Mouse (Mus musculus) MEL (cell line): ENCODE measurements around the gene Nup155. TPM values are rescaled to one million over a fixed set of nuclear protein-coding genes. Genes with fewer than 3 reads are reported as not detected.

ENCODE experiments used
- DNase-seq: peaks from one replicate; pipeline ENCODE4 v3.0.0; 2011; ENCODE audit warnings: low read depth, low spot score
- H3K27ac ChIP-seq: 2 replicates; pipeline ENCODE4 v1.5.1; 2012; ENCODE audit warnings: low read depth, mild to moderate bottlenecking, control low read depth, low read length, moderate library complexity; ENCODE audit not compliant: control insufficient read depth
- H3K27me3 ChIP-seq, 2 experiments: fragments of 150-350 bp in 1 of 2; sonication (generic) in 1 of 2; 2 replicates each; pipeline ENCODE4 v1.6.1; 2012; ENCODE audit warnings: low read length in 2 of 2, mild to moderate bottlenecking in 2 of 2, improper control_type of control experiment in 1 of 2, moderate library complexity in 1 of 2; ENCODE audit not compliant: insufficient read depth in 2 of 2, control insufficient read depth in 1 of 2
- H3K36me3 ChIP-seq, 2 experiments: 2 replicates each; pipeline ENCODE4 v1.6.1; 2012 to 2014; ENCODE audit warnings: low read length in 2 of 2, improper control_type of control experiment in 1 of 2, inconsistent platforms in 1 of 2, mild to moderate bottlenecking in 1 of 2; ENCODE audit not compliant: insufficient read depth in 2 of 2, control insufficient read depth in 1 of 2
- H3K4me1 ChIP-seq, 2 experiments: fragments of 150-350 bp in 1 of 2; sonication (generic) in 1 of 2; 2 replicates each; pipeline ENCODE4 v1.6.1; 2012; ENCODE audit warnings: low read length in 2 of 2, improper control_type of control experiment in 1 of 2, mild to moderate bottlenecking in 1 of 2; ENCODE audit not compliant: insufficient read depth in 2 of 2, control insufficient read depth in 1 of 2
- H3K4me3 ChIP-seq, 2 experiments: fragments of 150-350 bp in 1 of 2; sonication (generic) in 1 of 2; 2 replicates each; pipeline ENCODE4 v1.5.1; 2012; ENCODE audit warnings: low read depth in 2 of 2, low read length in 2 of 2, mild to moderate bottlenecking in 2 of 2, moderate library complexity in 2 of 2, control low read depth in 1 of 2, improper control_type of control experiment in 1 of 2; ENCODE audit not compliant: control insufficient read depth in 1 of 2, insufficient read depth in 1 of 2
- H3K79me2 ChIP-seq: 2 replicates; pipeline ENCODE4 v1.6.1; 2012; ENCODE audit warnings: mild to moderate bottlenecking, low read length, moderate library complexity; ENCODE audit not compliant: control insufficient read depth, poor library complexity, insufficient read depth
- H3K9ac ChIP-seq: 2 replicates; pipeline ENCODE4 v1.6.1; 2012; ENCODE audit warnings: low read depth, mild to moderate bottlenecking, control low read depth, low read length, moderate library complexity; ENCODE audit not compliant: control insufficient read depth, poor library complexity, severe bottlenecking
- H3K9me3 ChIP-seq: fragments of 150-350 bp; sonication (generic); replicated peaks from 2 replicates; pipeline ENCODE4 v1.6.1; 2012; ENCODE audit warnings: mild to moderate bottlenecking, low read length, improper control_type of control experiment, moderate library complexity; ENCODE audit not compliant: insufficient read depth
- BHLHE40 ChIP-seq: IDR thresholded peaks from 2 replicates; pipeline ENCODE4 v1.6.1; 2012; ENCODE audit warnings: low read depth, mild to moderate bottlenecking, inconsistent platforms, low read length, improper control_type of control experiment, borderline replicate concordance
- CHD1 ChIP-seq: IDR thresholded peaks from 2 replicates; pipeline ENCODE4 v1.6.1; 2012; ENCODE audit warnings: low read depth, mild to moderate bottlenecking, inconsistent platforms, low read length, improper control_type of control experiment
- CHD2 ChIP-seq: IDR thresholded peaks from 2 replicates; pipeline ENCODE4 v1.6.1; 2011; ENCODE audit warnings: low read length, improper control_type of control experiment
- CTCF ChIP-seq, 3 experiments: IDR thresholded peaks in 2 of 3; conservative IDR thresholded peaks in 1 of 3; 2 replicates each; pipeline ENCODE4 v1.5.1; 2011 to 2012; ENCODE audit warnings: low read length in 3 of 3, low read depth in 2 of 3, mild to moderate bottlenecking in 2 of 3, improper control_type of control experiment in 1 of 3, inconsistent platforms in 1 of 3, mixed read lengths in 1 of 3, moderate library complexity in 1 of 3; ENCODE audit not compliant: control insufficient read depth in 1 of 3, insufficient read depth in 1 of 3, poor library complexity in 1 of 3, severe bottlenecking in 1 of 3
- E2F4 ChIP-seq: IDR thresholded peaks from 2 replicates; pipeline ENCODE4 v1.6.1; 2011; ENCODE audit warnings: low read depth, low read length, improper control_type of control experiment, borderline replicate concordance
- ELF1 ChIP-seq: IDR thresholded peaks from 2 replicates; pipeline ENCODE4 v1.6.1; 2014; ENCODE audit warnings: low read depth, mild to moderate bottlenecking, inconsistent platforms, low read length, improper control_type of control experiment, moderate library complexity
- EP300 ChIP-seq, 2 experiments: IDR thresholded peaks; 2 replicates each; pipeline ENCODE4 v1.6.1; 2011; ENCODE audit warnings: improper control_type of control experiment in 2 of 2, low read length in 2 of 2, low read depth in 1 of 2, mild to moderate bottlenecking in 1 of 2
- ETS1 ChIP-seq: IDR thresholded peaks from 2 replicates; pipeline ENCODE4 v1.6.1; 2012; ENCODE audit warnings: low read depth, mild to moderate bottlenecking, inconsistent platforms, low read length, improper control_type of control experiment, moderate library complexity
- GABPA ChIP-seq: IDR thresholded peaks from 2 replicates; pipeline ENCODE4 v1.6.1; 2012; ENCODE audit warnings: low read depth, mild to moderate bottlenecking, inconsistent platforms, low read length, improper control_type of control experiment, moderate library complexity
- HCFC1 ChIP-seq: IDR thresholded peaks from 2 replicates; pipeline ENCODE4 v1.6.1; 2012; ENCODE audit warnings: low read depth, mild to moderate bottlenecking, inconsistent platforms, low read length, improper control_type of control experiment, moderate library complexity
- JUND ChIP-seq: IDR thresholded peaks from 2 replicates; pipeline ENCODE4 v1.6.1; 2011; ENCODE audit warnings: low read depth, mild to moderate bottlenecking, improper control_type of control experiment, low read length
- KAT2A ChIP-seq: conservative IDR thresholded peaks from 2 replicates; pipeline ENCODE4 v1.6.1; 2012; ENCODE audit warnings: low read depth, low read length, improper control_type of control experiment, inconsistent platforms
- MAFK ChIP-seq: IDR thresholded peaks from 2 replicates; pipeline ENCODE4 v1.6.1; 2011; ENCODE audit warnings: low read depth, mild to moderate bottlenecking, low read length, improper control_type of control experiment, borderline replicate concordance
- MAX ChIP-seq: IDR thresholded peaks from 2 replicates; pipeline ENCODE4 v1.6.1; 2011; ENCODE audit warnings: low read length, improper control_type of control experiment
- MAZ ChIP-seq: IDR thresholded peaks from 2 replicates; pipeline ENCODE4 v1.6.1; 2012; ENCODE audit warnings: low read depth, mild to moderate bottlenecking, inconsistent platforms, low read length, improper control_type of control experiment
- MEF2A ChIP-seq: IDR thresholded peaks from 2 replicates; pipeline ENCODE4 v1.6.1; 2014; ENCODE audit warnings: low read depth, mild to moderate bottlenecking, inconsistent platforms, low read length, improper control_type of control experiment; ENCODE audit not compliant: poor library complexity, insufficient replicate concordance, severe bottlenecking; ENCODE audit errors: extremely low read depth
- MXI1 ChIP-seq: IDR thresholded peaks from 2 replicates; pipeline ENCODE4 v1.6.1; 2011; ENCODE audit warnings: mild to moderate bottlenecking, low read depth, low read length, improper control_type of control experiment
- MYB ChIP-seq: IDR thresholded peaks from 2 replicates; pipeline ENCODE4 v1.6.1; 2011; ENCODE audit warnings: mild to moderate bottlenecking, low read depth, low read length, improper control_type of control experiment
- MYC ChIP-seq: IDR thresholded peaks from 2 replicates; pipeline ENCODE4 v1.6.1; 2011; ENCODE audit warnings: low read depth, mild to moderate bottlenecking, low read length, improper control_type of control experiment, moderate library complexity
- NELFE ChIP-seq: IDR thresholded peaks from 2 replicates; pipeline ENCODE4 v1.6.1; 2011; ENCODE audit warnings: low read depth, low read length, improper control_type of control experiment
- NRF1 ChIP-seq: IDR thresholded peaks from 2 replicates; pipeline ENCODE4 v1.6.1; 2014; ENCODE audit warnings: low read depth, mild to moderate bottlenecking, inconsistent platforms, low read length, improper control_type of control experiment, moderate library complexity; ENCODE audit not compliant: poor library complexity, insufficient read depth, severe bottlenecking
- POLR2AphosphoS2 ChIP-seq: IDR thresholded peaks from 2 replicates; pipeline ENCODE4 v1.6.1; 2011; ENCODE audit warnings: low read length, improper control_type of control experiment
- RAD21 ChIP-seq: IDR thresholded peaks from 2 replicates; pipeline ENCODE4 v1.6.1; 2011; ENCODE audit warnings: mild to moderate bottlenecking, low read depth, low read length, improper control_type of control experiment
- SIN3A ChIP-seq: IDR thresholded peaks from 2 replicates; pipeline ENCODE4 v1.6.1; 2012; ENCODE audit warnings: low read length, improper control_type of control experiment, inconsistent platforms
- SMC3 ChIP-seq: IDR thresholded peaks from 2 replicates; pipeline ENCODE4 v1.6.1; 2011; ENCODE audit warnings: low read depth, low read length, improper control_type of control experiment
- TAL1 ChIP-seq: IDR thresholded peaks from 2 replicates; pipeline ENCODE4 v1.6.1; 2012; ENCODE audit warnings: mild to moderate bottlenecking, inconsistent platforms, low read length, moderate library complexity, mixed read lengths
- TBP ChIP-seq: IDR thresholded peaks from 2 replicates; pipeline ENCODE4 v1.8.0; 2011; ENCODE audit warnings: low read depth, low read length, improper control_type of control experiment
- TCF12 ChIP-seq: IDR thresholded peaks from 2 replicates; pipeline ENCODE4 v1.6.1; 2014; ENCODE audit warnings: low read depth, mild to moderate bottlenecking, inconsistent platforms, low read length, improper control_type of control experiment, moderate library complexity
- UBTF ChIP-seq: IDR thresholded peaks from 2 replicates; pipeline ENCODE4 v1.6.1; 2012; ENCODE audit warnings: low read depth, mild to moderate bottlenecking, inconsistent platforms, low read length, improper control_type of control experiment, moderate library complexity, borderline replicate concordance; ENCODE audit not compliant: insufficient read depth
- USF1 ChIP-seq: IDR thresholded peaks from 2 replicates; pipeline ENCODE4 v1.6.1; 2014; ENCODE audit warnings: low read depth, mild to moderate bottlenecking, inconsistent platforms, low read length, improper control_type of control experiment, moderate library complexity
- USF2 ChIP-seq, 2 experiments: IDR thresholded peaks; 2 replicates each; pipeline ENCODE4 v1.6.1; 2011 to 2012; ENCODE audit warnings: improper control_type of control experiment in 2 of 2, low read length in 2 of 2, borderline replicate concordance in 1 of 2, inconsistent platforms in 1 of 2, low read depth in 1 of 2, mild to moderate bottlenecking in 1 of 2; ENCODE audit not compliant: insufficient read depth in 1 of 2
- ZC3H11A ChIP-seq: IDR thresholded peaks from 2 replicates; pipeline ENCODE4 v1.6.1; 2012; ENCODE audit warnings: low read depth, mild to moderate bottlenecking, inconsistent platforms, low read length, improper control_type of control experiment
- ZKSCAN1 ChIP-seq: IDR thresholded peaks from 2 replicates; pipeline ENCODE4 v1.6.1; 2012; ENCODE audit warnings: low read depth, mild to moderate bottlenecking, inconsistent platforms, low read length, improper control_type of control experiment, moderate library complexity
- ZMIZ1 ChIP-seq: IDR thresholded peaks from 2 replicates; pipeline ENCODE4 v1.6.1; 2012; ENCODE audit warnings: low read depth, mild to moderate bottlenecking, inconsistent platforms, low read length, improper control_type of control experiment, moderate library complexity
- polyA plus RNA-seq, 2 experiments: library from polyadenylated mRNA; stranded (reverse) in 1 of 2; unstranded in 1 of 2; fragments of >175 nt in 1 of 2; fragments of >200 nt in 1 of 2; gene quantifications; 2 replicates each; pipeline versions ENCODE4 v1.2.1 to v1.2.4; 2012; ENCODE audit warnings: low replicate concordance in 2 of 2, low read depth in 1 of 2; ENCODE audit not compliant: insufficient read length in 2 of 2, insufficient read depth in 1 of 2, missing spikeins in 1 of 2
- total RNA-seq: library from RNA; depleted of rRNA; stranded (reverse); fragments of 300-350 nt; gene quantifications from 2 replicates; pipeline ENCODE4 v1.2.3, GENCODE M21; 2012; rRNA removed

Nup155 gene
- total RNA-seq (82.7 and 86.7 TPM in 2 replicates), polyA plus RNA-seq (100 to 1,000 TPM in 1 of 2 experiments, 10 to 100 TPM in 1; 85.0 to 135 TPM)

DNA sequence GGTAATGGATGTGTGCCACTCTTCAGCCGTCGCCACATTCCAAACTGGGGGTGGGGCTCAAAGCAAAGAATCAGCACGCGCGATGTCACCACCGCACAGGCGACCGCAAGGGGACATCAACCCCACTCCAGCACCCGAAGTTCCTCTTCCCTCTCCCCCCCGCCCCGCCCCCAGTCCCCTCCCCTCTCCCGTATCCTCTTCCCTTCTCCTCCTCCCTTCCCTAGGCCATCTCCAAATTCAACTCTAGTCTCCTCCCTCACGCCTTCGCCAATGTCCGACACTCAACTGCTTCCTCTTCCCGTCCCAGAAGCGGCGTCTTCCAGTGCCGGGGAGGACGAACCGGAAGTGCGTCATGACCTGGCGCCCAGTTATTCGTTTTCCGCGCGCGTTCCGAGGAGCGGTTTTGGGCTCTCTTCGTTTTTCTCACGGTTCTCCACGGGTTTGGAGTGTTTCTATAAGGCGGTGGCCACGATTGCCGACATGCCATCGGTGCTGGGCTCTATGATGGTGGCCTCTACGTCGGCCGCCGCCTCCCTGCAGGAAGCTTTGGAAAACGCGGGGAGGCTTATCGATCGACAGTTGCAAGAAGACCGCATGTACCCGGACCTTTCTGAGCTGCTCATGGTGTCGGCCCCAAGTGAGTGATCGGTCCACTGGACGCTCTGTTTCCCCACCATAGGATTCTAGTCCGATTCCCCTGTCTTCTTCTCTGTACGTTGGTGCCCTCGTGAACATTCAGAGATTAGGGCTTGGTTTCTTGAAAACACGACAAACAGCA, at the start of gene Nup155:
TSS of gene Nup155 (plus strand) at position 308 of the 778 bp plus-strand sequence.
- Histone ChIP-seq H3K27ac (peak within 1 kb of the TSS; percentile 82), H3K79me2 (peaks cover 40% of the 10 kb centered on the region), H3K27me3 (no peaks in the 10 kb centered on the region), H3K9me3 (no peaks in the 10 kb centered on the region), H3K9ac (peak within 1 kb of the TSS; percentile 84), H3K4me1 (peaks cover 4 to 12% of the 10 kb centered on the region in 2 experiments), H3K4me3 (peak within 1 kb of the TSS; percentile 82 to 90), H3K36me3 (peaks cover 19 to 21% of the 10 kb centered on the region in 2 experiments)
- peak; percentile 100 for DNase-seq
- TF ChIP-seq SIN3A (peak; percentile 97), POLR2AphosphoS2 (peak; percentile 72; the same call in 1 of the 2 replicates), ELF1 (peak; percentile 97), MAX (peak; percentile 80), MYB (peak; percentile 65; the same call in 1 of the 2 replicates), NRF1 (0 out of 2 replicates have a peak, but pooled peaks have one; percentile 24), ZC3H11A (no peak), SMC3 (no peak), CHD2 (no peak; the same call in 1 of the 2 replicates), USF2 (IDR thresholded peaks at IDR 0.05; ENCODE audit: borderline replicate concordance in 1 of 2, insufficient read depth in 1 of 2, low read depth in 1 of 2, low read length in 2 of 2) (no peak), NELFE (peak; percentile 90), RAD21 (no peak), ZMIZ1 (peak; percentile 87), TAL1 (no peak), HCFC1 (peak; percentile 96), CHD1 (no peak), JUND (0 out of 2 replicates have a peak, but pooled peaks have one; percentile 11), MEF2A (no peak), USF1 (no peak), TCF12 (peak; percentile 72), TBP (peak; percentile 69; the same call in 1 of the 2 replicates), MAFK (no peak), GABPA (no peak; the same call in 1 of the 2 replicates), MAZ (peak; percentile 85; the same call in 1 of the 2 replicates), ZKSCAN1 (no peak), MXI1 (peak; percentile 96), MYC (peak; percentile 91), ETS1 (peak; percentile 60), CTCF (IDR thresholded peaks at IDR 0.05 in 2 of 3, conservative IDR thresholded peaks at IDR 0.05 in 1 of 3; ENCODE audit: control insufficient read depth in 1 of 3, insufficient read depth in 1 of 3, low read depth in 2 of 3, low read length in 3 of 3, poor library complexity in 1 of 3, severe bottlenecking in 1 of 3) (0 out of 6 replicates have a peak, but pooled peaks of 1 of the 3 experiments have one; percentile 4), E2F4 (peak; percentile 91), EP300 (IDR thresholded peaks at IDR 0.05; ENCODE audit: low read depth in 1 of 2, low read length in 2 of 2) (0 out of 4 replicates have a peak, but pooled peaks of 1 of the 2 experiments have one; percentile 13), UBTF (no peak), BHLHE40 (peak; percentile 81), KAT2A (peak; percentile 77)
